Mouse (Mus musculus): ENCODE results near the gene Neu1.

GRCm38 (mm10) chr17:34949553-34949969 lies 18.5 kb downstream of the Neu1 start:
- no peak for TF ChIP-seq CTCF (conservative IDR thresholded peaks at IDR 0.05; ENCODE audit: low read length)
- no peak for TF ChIP-seq NANOG (IDR thresholded peaks at IDR 0.05; ENCODE audit: borderline replicate concordance, low read length)
- no peak for TF ChIP-seq POU5F1 (IDR thresholded peaks at IDR 0.05; ENCODE audit: borderline replicate concordance, low read length)
